Mouse (Mus musculus) midbrain, postnatal 0 days (tissue): ENCODE measurements around the gene Ston2. TPM values are rescaled to one million over a fixed set of nuclear protein-coding genes. Genes with fewer than 3 reads are reported as not detected.
A peak's percentile ranks its signal among the peaks of the same experiment; 100 is the strongest.

Experiments used
- ATAC-seq: fragments of 200-750 bp; cut with Nextera tagmentation; 2 replicates; pipeline ENCODE4 v1.8.0; 2017; ENCODE audit warnings: moderate number of reproducible peaks, mild to moderate bottlenecking, moderate TSS enrichment, moderate library complexity; ENCODE audit not compliant: low FRiP score
- DNase-seq: peaks from one replicate; pipeline ENCODE4 v3.0.0-alpha.2; 2015; ENCODE audit warnings: low spot score
- H3K27ac ChIP-seq: fragments of 300-500 bp; sonication (generic); 2 replicates; pipeline ENCODE4 v1.5.1; 2014; ENCODE audit warnings: low read depth, mild to moderate bottlenecking, low read length, mixed read lengths
- H3K27me3 ChIP-seq: fragments of 300-500 bp; sonication (generic); 2 replicates; pipeline ENCODE4 v1.6.1; 2014; ENCODE audit warnings: low read length, control low read depth, mixed read lengths; ENCODE audit not compliant: insufficient read depth
- H3K36me3 ChIP-seq: fragments of 300-500 bp; sonication (generic); 2 replicates; pipeline ENCODE4 v1.6.1; 2014; ENCODE audit warnings: low read length, control low read depth, mixed read lengths; ENCODE audit not compliant: insufficient read depth
- H3K4me1 ChIP-seq: fragments of 300-500 bp; sonication (generic); 2 replicates; pipeline ENCODE4 v1.6.1; 2014; ENCODE audit warnings: mild to moderate bottlenecking, control low read depth, antibody characterized with exemption, low read length, mixed read lengths; ENCODE audit not compliant: insufficient read depth
- H3K4me2 ChIP-seq: fragments of 300-500 bp; sonication (generic); 2 replicates; pipeline ENCODE4 v1.6.1; 2014; ENCODE audit warnings: low read depth, mild to moderate bottlenecking, low read length, mixed read lengths; ENCODE audit not compliant: poor library complexity, severe bottlenecking
- H3K4me3 ChIP-seq: fragments of 300-500 bp; sonication (generic); 2 replicates; pipeline ENCODE4 v1.5.1; 2014; ENCODE audit warnings: low read depth, mild to moderate bottlenecking, low read length, moderate library complexity
- H3K9ac ChIP-seq: fragments of 300-500 bp; sonication (generic); replicated peaks from 2 replicates; pipeline ENCODE4 v1.6.1; 2014; ENCODE audit warnings: mild to moderate bottlenecking, low read length, moderate library complexity, mixed read lengths; ENCODE audit not compliant: poor library complexity, severe bottlenecking
- H3K9me3 ChIP-seq: fragments of 300-500 bp; sonication (generic); 2 replicates; pipeline ENCODE4 v1.6.1; 2016; ENCODE audit warnings: low read length, control low read depth
- CTCF ChIP-seq: IDR thresholded peaks from 2 replicates; pipeline ENCODE4 v1.5.1; 2016; ENCODE audit warnings: antibody characterized with exemption, mild to moderate bottlenecking
- WGBS: fragments of 180-500 bp; shearing (Covaris S2); extraction: QIAGEN DNeasy Blood & Tissue Kit; methylation state at CpG from one replicate; pipeline ENCODE4 v1.1.7; 2014; 5-methylcytosine and 5-hydroxymethylcytosine counted together
- polyA plus RNA-seq: library from polyadenylated mRNA; unstranded; fragments of >200 nt; fragmentation: Nextera tagmentation; extraction: Ambion mirVana; gene quantifications from 2 replicates; pipeline ENCODE4 v1.2.1, GENCODE M21; 2015
- total RNA-seq: library from RNA; depleted of rRNA; stranded (reverse); fragments of >200 nt; gene quantifications from 2 replicates; pipeline ENCODE4 v1.2.3, GENCODE M21; 2014

The Ston2 gene
- total and polyA plus RNA-seq, 2 experiments from 2014 or later = 7.4 to 16.8 TPM

GRCm38 (mm10) chr12:91742916-91743315, 45.3 kb downstream of the Ston2 start:
- TF ChIP-seq CTCF = no peak
- Histone ChIP-seq H3K27me3 (no peaks in the 10 kb centered on the region), H3K4me3 (no peak overlapping the region), H3K27ac (no peak overlapping the region), H3K36me3 (no peaks in the 10 kb centered on the region), H3K9me3 (no peaks in the 10 kb centered on the region), H3K4me2 (no peak overlapping the region), H3K9ac (no peak overlapping the region), H3K4me1 (no peaks in the 10 kb centered on the region)
- 97% methylated on average over 7 of the region's 7 CpGs for WGBS
- DNase-seq = no peak
- no peak for ATAC-seq

GRCm38 (mm10) chr12:91738381-91738780, 49.8 kb downstream of the Ston2 start:
- H3K9ac ChIP-seq = no peak overlapping the region
- no peak overlapping the region for H3K27ac ChIP-seq
- ATAC-seq = no peak
- WGBS = 90% methylated on average over 4 of the region's 4 CpGs
- H3K4me2 ChIP-seq = no peak overlapping the region
- no peaks in the 10 kb centered on the region for H3K27me3 ChIP-seq
- H3K36me3 ChIP-seq = no peaks in the 10 kb centered on the region
- no peak for DNase-seq
- TF ChIP-seq CTCF = no peak
- no peak overlapping the region for H3K4me3 ChIP-seq
- H3K9me3 ChIP-seq = no peaks in the 10 kb centered on the region
- no peaks in the 10 kb centered on the region for H3K4me1 ChIP-seq

- WGBS = 89% methylated on average over 15 of the region's 15 CpGs
- H3K4me2 ChIP-seq = no peak overlapping the region
- ATAC-seq (no peak), DNase-seq (no peak)
- no peak overlapping the region for H3K4me3 ChIP-seq
- H3K27me3 ChIP-seq = no peaks in the 10 kb centered on the region
- no peak overlapping the region for H3K27ac ChIP-seq
- no peak for TF ChIP-seq CTCF
- no peak overlapping the region for H3K9ac ChIP-seq
- no peaks in the 10 kb centered on the region for H3K36me3 ChIP-seq
- no peaks in the 10 kb centered on the region for H3K9me3 ChIP-seq
- no peaks in the 10 kb centered on the region for H3K4me1 ChIP-seq
Observed at GRCm38 (mm10) chr12:91736221-91736980, 51.8 kb downstream of the Ston2 start.

- ATAC-seq = no peak
- no peak overlapping the region for H3K4me2 ChIP-seq
Observed at GRCm38 (mm10) chr12:91734246-91735027, 53.8 kb downstream of the Ston2 start.

GRCm38 (mm10) chr12:91732729-91733448, 55.3 kb downstream of the Ston2 start:
- TF ChIP-seq CTCF = peak; percentile 50
- 58% methylated on average over 6 of the region's 6 CpGs for WGBS
- Histone ChIP-seq H3K27ac (no peak overlapping the region), H3K4me1 (no peaks in the 10 kb centered on the region), H3K9ac (no peak overlapping the region), H3K27me3 (no peaks in the 10 kb centered on the region), H3K4me2 (no peak overlapping the region), H3K9me3 (no peaks in the 10 kb centered on the region), H3K36me3 (no peaks in the 10 kb centered on the region), H3K4me3 (no peak overlapping the region)
- DNase-seq (peak; percentile 69), ATAC-seq (peak; percentile 82; the same call in 1 of the 2 replicates)

More at GRCm38 (mm10) chr12:91734246-91735027, 53.8 kb downstream of the Ston2 start:
- H3K9ac ChIP-seq = no peak overlapping the region
- no peak for DNase-seq
- H3K9me3 ChIP-seq = no peaks in the 10 kb centered on the region
- no peaks in the 10 kb centered on the region for H3K27me3 ChIP-seq
- TF ChIP-seq CTCF = no peak
- no peak overlapping the region for H3K27ac ChIP-seq
- H3K4me1 ChIP-seq = no peaks in the 10 kb centered on the region
- H3K4me3 ChIP-seq = no peak overlapping the region
- 90% methylated on average over 15 of the region's 15 CpGs for WGBS
- H3K36me3 ChIP-seq = no peaks in the 10 kb centered on the region
